ENCODE assay signal across 9 mouse cellular contexts in the genomic region with DNA sequence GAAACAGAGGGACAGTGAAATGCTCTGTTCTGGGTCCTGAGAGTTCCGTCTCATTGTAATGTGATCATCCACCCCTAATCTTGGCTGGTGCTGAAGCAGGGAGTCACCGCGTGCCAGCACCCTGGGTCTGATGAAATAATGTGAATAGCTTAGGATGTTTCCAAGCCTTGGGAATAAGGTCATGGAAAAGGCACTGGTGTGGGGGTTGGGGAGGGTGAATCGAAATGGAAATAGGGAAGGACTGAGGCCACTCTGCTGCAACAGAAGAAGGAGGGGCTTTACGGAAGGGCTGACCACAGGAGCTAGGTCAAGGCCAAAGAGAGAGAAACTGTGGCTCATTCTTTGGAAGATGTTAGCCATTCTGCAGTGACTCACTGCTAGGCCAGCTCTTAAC. TPM values are rescaled to one million over a fixed set of nuclear protein-coding genes. Genes with fewer than 3 reads are reported as not detected.
DNase-seq lines count a peak whose midpoint lies in the region; ATAC-seq and TF ChIP-seq lines count a peak whose summit lies in the region.
"Had no signal": no experiment of that assay in that cellular context is flagged by ENCODE, and none has a peak within 500 bp of the region (broad histone marks: within the 10 kb centered on the region; RNA-seq: fewer than 3 reads in every experiment).

No protein-coding gene starts in this region.

- no peak overlapping the region for H3K9ac ChIP-seq in hindbrain, embryonic 16.5 days (ENCODE audit: low read depth, low read length)
- no peak overlapping the region for H3K9ac ChIP-seq in hindbrain, embryonic 13.5 days
- no peak overlapping the region for H3K9ac ChIP-seq in intestine, postnatal 0 days (ENCODE audit: low read depth, low read length)

- H3K79me3 ChIP-seq in C2C12 (ENCODE audit: low read depth): no peaks in the 10 kb centered on the region

- no peaks in the 10 kb centered on the region for H3K36me3 ChIP-seq in hindbrain, embryonic 16.5 days (ENCODE audit: control insufficient read depth, insufficient read depth, low read length)
- H3K36me3 ChIP-seq in hindbrain, embryonic 13.5 days: no peaks in the 10 kb centered on the region
- H3K36me3 ChIP-seq in C2C12 (ENCODE audit: control insufficient read depth, insufficient read depth): no peaks in the 10 kb centered on the region
- H3K36me3 ChIP-seq in intestine, postnatal 0 days (ENCODE audit: control insufficient read depth, insufficient read depth): no peaks in the 10 kb centered on the region

- H3K4me3 ChIP-seq in hindbrain, embryonic 16.5 days (ENCODE audit: low read length): no peak overlapping the region
- H3K4me3 ChIP-seq in hindbrain, embryonic 13.5 days: no peak overlapping the region
- H3K4me3 ChIP-seq in C2C12 (ENCODE audit: insufficient read depth, poor library complexity, severe bottlenecking): no peak overlapping the region
- no peak overlapping the region for H3K4me3 ChIP-seq in intestine, postnatal 0 days (ENCODE audit: low read depth, low read length)

- H3K9me3 ChIP-seq in hindbrain, embryonic 16.5 days (ENCODE audit: control insufficient read depth, low read length): no peaks in the 10 kb centered on the region
- H3K9me3 ChIP-seq in hindbrain, embryonic 13.5 days: no peaks in the 10 kb centered on the region
- no peaks in the 10 kb centered on the region for H3K9me3 ChIP-seq in intestine, postnatal 0 days (ENCODE audit: control insufficient read depth)

- peak; percentile 30; the same call in 1 of the 2 replicates for ATAC-seq in hindbrain, embryonic 16.5 days
- ATAC-seq in hindbrain, embryonic 13.5 days (ENCODE audit: low FRiP score): no peak
- no peak for ATAC-seq in intestine, postnatal 0 days

- TF ChIP-seq CTCF in C2C12 (IDR thresholded peaks at IDR 0.05; ENCODE audit: control insufficient read depth, insufficient read depth, insufficient read length): no peak
- no peak for TF ChIP-seq CTCF in intestine, postnatal 0 days (IDR thresholded peaks at IDR 0.05; ENCODE audit: low read depth)

- 58% methylated on average over 5 of the region's 5 CpGs for WGBS in hindbrain, embryonic 16.5 days
- 61% methylated on average over 5 of the region's 5 CpGs for WGBS in hindbrain, embryonic 13.5 days
- 61% methylated on average over 5 of the region's 5 CpGs for WGBS in intestine, postnatal 0 days

- H3K4me2 ChIP-seq in hindbrain, embryonic 16.5 days (ENCODE audit: low read length): no peak overlapping the region
- H3K4me2 ChIP-seq in hindbrain, embryonic 13.5 days: no peak overlapping the region
- H3K4me2 ChIP-seq in intestine, postnatal 0 days (replicated peaks; ENCODE audit: low read depth): no peak overlapping the region
- H3K4me2 ChIP-seq: liver, embryonic 11.5 days had no signal

- intact Hi-C loops in heart, postnatal 36 days (cut with DNase I): no loop called here

- no peaks in the 10 kb centered on the region for H3K79me2 ChIP-seq in C2C12 (ENCODE audit: control insufficient read depth, insufficient read depth)

- no peak overlapping the region for H3ac ChIP-seq in C2C12 (ENCODE audit: control insufficient read depth, insufficient read length, low read depth)

- no peaks in the 10 kb centered on the region for H3K27me3 ChIP-seq in hindbrain, embryonic 16.5 days (replicated peaks; ENCODE audit: control insufficient read depth, insufficient read depth, low read length)
- H3K27me3 ChIP-seq in hindbrain, embryonic 13.5 days: peaks cover 11% of the 10 kb centered on the region; the same call in 1 of the 2 replicates
- H3K27me3 ChIP-seq in C2C12 (ENCODE audit: control insufficient read depth, insufficient read depth, insufficient read length): no peaks in the 10 kb centered on the region
- H3K27me3 ChIP-seq in intestine, postnatal 0 days (replicated peaks; ENCODE audit: control insufficient read depth, insufficient read depth, low read length): no peaks in the 10 kb centered on the region

- H3K4me1 ChIP-seq in hindbrain, embryonic 16.5 days (ENCODE audit: control insufficient read depth, insufficient read depth, low read depth, low read length): peaks cover 3% of the 10 kb centered on the region; the same call in 1 of the 2 replicates
- H3K4me1 ChIP-seq in hindbrain, embryonic 13.5 days (replicated peaks): peaks cover 17% of the 10 kb centered on the region
- H3K4me1 ChIP-seq in intestine, postnatal 0 days (replicated peaks; ENCODE audit: control insufficient read depth, insufficient read depth, low read length): no peaks in the 10 kb centered on the region

- DNase-seq in adrenal gland, postnatal 14 days: peak; percentile 83
- DNase-seq in heart, postnatal 36 days: peak; percentile 36 to 57
- DNase-seq in spleen, postnatal 4 days (ENCODE audit: low spot score in 2 of 2): no peak
- DNase-seq in right cerebral cortex, adult 18-20 months: no peak

- H3K27ac ChIP-seq in hindbrain, embryonic 16.5 days (ENCODE audit: low read depth, low read length): no peak overlapping the region
- no peak overlapping the region for H3K27ac ChIP-seq in hindbrain, embryonic 13.5 days
- H3K27ac ChIP-seq in intestine, postnatal 0 days (ENCODE audit: low read depth, low read length): no peak overlapping the region

TF ChIP-seq in C2C12, 6 proteins besides CTCF, POLR2A, EP300 and RAD21:
- TF ChIP-seq MYOD1 (IDR thresholded peaks at IDR 0.05; ENCODE audit: control insufficient read depth, insufficient read length, low read depth) (no peak), CEBPB (IDR thresholded peaks at IDR 0.05; ENCODE audit: low read depth) (peak; percentile 70), MYOG (IDR thresholded peaks at IDR 0.05; ENCODE audit: control insufficient read depth, extremely low read depth, insufficient read length) (no peak), USF1 (IDR thresholded peaks at IDR 0.05; ENCODE audit: low read depth) (no peak), FOSL1 (IDR thresholded peaks at IDR 0.05; ENCODE audit: insufficient read depth, low read length, poor library complexity, severe bottlenecking) (no peak), MAX (IDR thresholded peaks at IDR 0.05) (peak; percentile 82)

RNA-seq across cellular contexts. Expression of a gene that starts 18.7 kb away (rescaled TPM):
- 21.4 and 21.7 TPM in 2 replicates for polyA plus RNA-seq in hindbrain, embryonic 16.5 days (2015; fragmentation: Nextera tagmentation; extraction: Ambion mirVana)
- polyA plus RNA-seq in hindbrain, embryonic 13.5 days (2015; fragmentation: Nextera tagmentation; extraction: Ambion mirVana): 13.2 and 13.9 TPM in 2 replicates
- 0.12 TPM for polyA plus RNA-seq in C2C12 (2012; fragmentation: generic; extraction: Trizol)
- total RNA-seq in adrenal gland, postnatal 14 days (2021): 11.1 and 13.3 TPM in 2 replicates
- 1 to 10 TPM; 4.6 to 5.4 TPM for total RNA-seq in heart, postnatal 36 days (2021)
- polyA plus RNA-seq in intestine, postnatal 0 days (2015; fragmentation: Nextera tagmentation; extraction: Ambion mirVana): 5.7 TPM in 2 replicates

Comparison
In these comparisons a context has a peak if more than half of its experiments do, and no peak if none do; other contexts are left out.
1. DNase-seq: peak in adrenal gland, postnatal 14 days (single experiment) and heart, postnatal 36 days (2 of 2); none in spleen, postnatal 4 days (0 of 2) and right cerebral cortex, adult 18-20 months (single experiment).